Mouse (Mus musculus): Measurements from ENCODE around the gene Rd3l.

Gene Rd3l

DNA sequence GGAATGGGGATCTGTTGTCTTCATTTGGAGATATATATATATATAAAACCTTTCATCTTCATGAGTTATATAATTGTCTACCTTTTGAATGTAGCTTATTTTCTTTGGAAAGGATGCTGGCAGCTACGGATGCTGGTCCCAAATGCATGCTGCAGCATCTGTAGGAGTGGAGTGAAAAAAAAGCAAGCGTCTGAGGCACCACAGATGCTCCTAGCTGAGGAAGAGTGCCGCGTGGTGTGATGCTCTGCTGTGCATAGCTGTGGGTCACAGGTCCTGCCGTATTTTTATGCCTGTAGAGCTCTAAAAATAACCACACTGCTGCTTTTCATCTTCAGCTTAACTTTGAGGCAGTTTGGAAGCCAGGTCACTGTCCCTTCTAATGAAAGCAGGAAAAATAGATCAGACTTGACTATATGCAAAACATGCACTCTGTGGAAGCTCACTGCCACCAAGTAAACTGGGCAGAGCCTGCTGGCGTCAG is at the start of gene Rd3l:
TSS of gene Rd3l (minus strand) at position 431 of the 481 bp plus-strand sequence.
- in situ Hi-C loops (cut with MboI), result no loop called here

DNA sequence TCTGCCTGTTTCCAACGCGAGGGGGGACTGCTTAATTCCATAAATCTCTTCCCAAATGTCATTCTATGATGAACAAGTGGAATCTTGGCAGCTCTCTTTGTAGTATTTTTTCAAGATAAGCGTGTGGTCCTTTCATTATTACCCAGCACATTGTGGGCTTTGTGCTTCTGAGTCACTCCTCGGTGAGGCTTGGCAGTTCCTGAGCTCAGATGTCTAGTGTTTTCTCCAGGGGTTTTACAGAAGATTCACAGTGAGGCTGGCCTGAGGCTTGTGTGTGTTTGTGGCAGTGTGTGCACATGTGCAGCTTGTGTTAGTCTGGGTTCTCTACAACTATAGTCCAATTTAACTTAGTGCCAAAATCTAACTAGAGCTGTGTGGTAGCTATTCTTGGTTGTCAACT is 46.3 kb upstream of the Rd3l start:
- in situ Hi-C loops (cut with MboI), result no loop called here

DNA sequence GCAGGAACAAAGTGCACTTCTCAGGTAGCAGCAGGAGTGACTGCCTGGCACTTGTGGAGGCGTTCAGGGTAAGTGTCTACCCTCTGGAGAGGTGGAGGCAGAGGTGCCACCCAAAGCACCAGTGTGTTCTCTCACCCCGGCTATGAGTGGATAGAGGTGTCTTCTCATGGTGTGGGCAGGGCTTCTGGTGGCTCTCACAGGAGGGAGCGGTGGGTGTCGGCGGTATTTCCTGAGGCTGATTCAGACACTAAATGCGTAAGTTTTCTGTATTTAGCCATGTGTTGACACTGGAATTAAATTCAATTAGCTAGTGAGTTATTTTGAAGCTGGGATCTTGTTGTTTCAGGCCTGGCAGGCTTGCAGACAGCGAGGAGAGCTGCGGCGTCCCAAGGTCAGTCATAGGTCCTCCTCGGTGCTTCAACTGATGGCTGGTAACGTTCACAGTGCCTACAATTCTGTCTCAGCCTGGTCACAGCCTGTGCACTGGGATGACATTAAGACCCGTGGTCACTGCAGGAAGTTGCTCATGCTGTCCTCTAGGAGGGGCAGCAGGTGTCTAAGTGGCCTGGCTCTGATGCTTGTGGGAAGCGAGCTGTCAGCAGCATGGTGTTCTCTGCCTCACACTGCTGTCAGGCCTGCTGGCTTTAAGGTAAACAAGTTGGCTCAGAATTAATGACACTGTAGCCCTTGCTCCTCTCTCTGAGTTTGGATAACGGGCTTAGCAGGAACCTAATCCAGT is 45.0 kb upstream of the Rd3l start:
- in situ Hi-C loops (cut with MboI), result no loop called here

DNA sequence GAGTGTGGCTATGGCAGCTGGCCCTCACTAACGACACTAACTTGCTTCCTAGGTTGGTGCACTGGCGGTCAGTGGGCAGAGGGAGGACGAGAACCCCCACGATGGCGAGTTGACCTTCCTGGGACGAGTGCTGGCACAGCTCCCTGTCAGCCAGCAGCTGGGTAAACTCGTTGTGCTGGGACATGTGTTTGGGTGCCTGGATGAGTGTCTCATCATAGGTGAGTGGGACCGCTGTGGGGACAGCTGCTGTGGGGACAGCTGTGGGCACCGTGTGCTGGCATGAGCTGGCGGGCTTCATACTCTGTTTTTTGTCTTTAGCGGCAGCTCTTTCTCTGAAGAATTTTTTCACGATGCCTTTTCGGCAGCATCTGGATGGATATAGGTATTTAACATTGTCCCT is 44.3 kb upstream of the Rd3l start:
- in situ Hi-C loops (cut with MboI), result no loop called here

DNA sequence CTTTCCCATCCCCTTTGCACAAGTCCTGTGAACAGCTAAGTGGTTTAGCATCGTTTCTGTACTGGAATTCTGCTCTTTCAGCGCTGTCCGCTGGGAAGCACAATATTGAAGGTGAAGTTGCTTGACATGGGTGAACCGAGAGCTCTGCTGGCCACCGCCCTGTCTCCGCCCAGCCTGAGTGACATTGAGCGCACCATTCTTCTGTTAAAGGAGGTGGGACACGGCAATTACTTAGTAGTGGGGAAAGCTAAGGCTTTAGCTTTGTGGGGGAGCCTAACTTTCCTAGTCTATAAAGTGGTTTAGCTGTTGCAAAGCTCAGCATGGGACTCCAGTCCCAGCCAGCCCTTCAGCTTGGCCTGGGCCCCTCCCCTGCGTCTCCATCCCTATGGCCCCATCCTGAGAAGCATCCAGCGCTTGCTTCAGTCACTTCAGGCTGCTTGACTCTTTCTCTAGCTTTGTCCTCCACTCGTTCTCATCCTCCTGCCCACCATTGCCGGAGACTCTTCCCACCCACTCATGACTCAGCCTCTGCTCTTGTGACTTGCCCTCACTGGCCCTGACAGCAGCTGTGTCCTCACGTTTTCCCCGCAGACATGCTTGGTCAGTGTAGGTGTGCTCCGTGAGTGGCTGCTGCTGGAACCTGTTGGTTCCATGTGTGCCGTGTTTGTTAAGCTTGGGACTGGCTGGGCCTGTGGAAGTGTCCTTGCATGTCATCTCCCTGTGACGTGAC is 43.6 kb upstream of the Rd3l start:
- in situ Hi-C loops (cut with MboI), result no loop called here

DNA sequence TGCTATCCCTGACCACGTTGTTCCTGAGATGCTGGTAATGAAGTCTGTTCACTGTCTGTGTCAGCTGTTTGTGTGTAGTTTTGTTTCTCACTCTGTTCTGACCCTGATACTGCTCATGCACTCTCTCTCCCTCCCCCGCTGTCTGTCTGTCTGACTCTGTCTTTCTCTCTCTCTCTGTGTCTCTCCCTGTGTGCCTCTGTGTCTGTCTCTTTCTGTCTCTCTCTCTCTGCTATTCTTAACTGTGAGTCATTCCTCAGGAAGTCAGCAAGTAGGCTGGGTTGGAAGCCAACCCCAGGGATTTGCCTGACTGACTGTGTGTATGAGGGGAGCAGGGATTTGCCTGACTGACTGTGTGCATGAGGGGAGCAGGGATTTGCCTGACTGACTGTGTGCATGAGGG is 42.2 kb upstream of the Rd3l start:
- in situ Hi-C loops (cut with MboI), result no loop called here

DNA sequence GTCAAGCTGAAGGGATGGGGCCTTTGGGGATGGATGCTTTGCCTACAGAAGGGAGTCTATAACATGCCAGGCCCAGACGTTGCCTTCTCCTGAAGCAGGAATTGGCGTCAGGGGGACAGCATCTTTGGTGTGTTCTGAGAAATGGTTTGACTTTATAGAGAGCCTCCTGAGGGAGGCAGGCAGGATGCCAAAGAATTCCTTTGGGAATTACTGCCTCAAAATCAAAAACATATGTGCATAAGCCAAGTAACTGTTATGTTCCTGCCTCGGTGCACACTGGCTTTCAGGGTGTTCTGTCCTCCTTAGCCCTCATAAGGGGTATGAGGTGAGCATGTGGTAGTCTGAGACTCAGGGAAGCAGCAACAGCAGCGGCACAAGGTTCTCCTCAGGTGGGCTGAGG is 35.2 kb upstream of the Rd3l start:
- in situ Hi-C loops (cut with MboI), result no loop called here

DNA sequence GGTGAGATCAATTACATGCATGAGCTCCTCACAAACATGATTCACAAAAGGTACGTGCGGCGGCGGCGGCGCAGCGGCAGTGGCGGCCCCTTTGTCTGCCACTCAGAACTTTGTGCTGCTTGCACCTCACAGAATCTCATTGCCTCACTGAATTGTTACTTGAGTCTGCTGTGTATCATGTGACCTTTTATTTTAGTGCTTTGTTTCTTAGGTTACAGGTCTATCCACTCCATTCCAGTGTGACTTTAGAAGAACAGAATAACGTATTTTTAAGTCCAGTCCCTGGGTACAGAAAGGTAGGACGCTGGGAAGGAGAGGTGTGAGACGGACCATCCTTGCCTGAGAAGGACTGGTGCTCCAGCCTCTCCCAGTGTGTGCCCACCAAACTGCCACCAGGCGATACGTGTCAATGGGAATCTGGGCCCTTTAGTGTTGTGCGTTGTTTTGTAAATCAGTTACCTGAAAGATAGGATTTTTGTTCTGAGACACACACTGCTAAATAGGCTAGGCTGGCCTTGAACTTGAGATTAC is 32.2 kb upstream of the Rd3l start:
- in situ Hi-C loops (cut with MboI), result no loop called here

DNA sequence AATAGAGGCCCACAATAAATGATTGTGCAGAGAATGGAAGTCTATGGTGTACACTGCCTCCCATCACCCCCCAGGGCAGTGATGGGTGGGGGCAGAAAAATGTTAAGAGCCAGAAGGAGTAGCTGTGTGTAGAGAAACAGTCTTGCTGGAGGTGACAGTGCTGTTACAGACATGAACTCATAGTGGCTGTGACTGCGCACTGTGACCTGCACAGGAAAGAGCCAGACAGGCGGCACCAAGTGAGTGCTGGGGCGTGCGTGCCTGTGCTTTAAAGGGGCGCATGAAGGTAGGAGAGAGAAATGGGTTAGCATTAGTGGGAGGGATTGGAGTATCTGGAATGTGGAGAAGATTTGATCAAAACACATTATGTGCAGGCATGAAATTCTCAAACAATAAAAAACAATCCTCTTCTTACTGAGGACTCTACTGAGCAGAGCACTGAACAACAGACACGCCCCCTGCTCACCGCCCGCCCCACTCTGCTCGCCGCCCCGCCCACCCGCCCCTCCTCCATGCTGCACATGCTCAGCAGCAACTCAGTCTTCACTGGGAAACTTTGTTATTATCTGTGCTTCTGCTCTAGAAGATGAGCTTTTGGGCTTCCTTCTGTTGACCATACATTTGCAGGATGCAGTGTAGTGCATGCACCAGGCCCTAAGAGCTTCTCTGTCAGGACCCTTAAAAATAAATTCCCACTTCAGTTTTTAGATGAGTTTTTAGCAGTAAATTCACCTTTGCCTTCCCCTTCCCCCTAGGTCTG is 31.6 kb upstream of the Rd3l start:
- in situ Hi-C loops (cut with MboI), result no loop called here

DNA sequence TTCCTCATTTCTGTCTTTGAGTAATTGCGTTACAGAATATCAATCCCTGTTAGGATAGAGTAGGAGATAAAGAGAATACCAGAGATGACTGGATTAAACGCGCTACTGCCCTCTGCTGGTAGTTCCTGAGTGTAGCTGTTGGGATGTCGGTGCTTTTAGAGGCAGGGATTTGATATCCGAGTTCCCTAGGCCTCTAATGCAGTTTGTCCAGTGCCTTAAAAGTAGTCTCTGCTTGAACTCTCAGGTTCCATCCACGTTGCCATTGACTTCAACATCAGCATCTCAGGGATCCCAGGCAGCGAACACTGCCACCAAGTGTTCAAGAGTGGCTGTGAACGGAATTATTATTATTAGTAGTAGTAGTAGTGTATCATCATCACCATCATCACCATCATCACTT is 20.1 kb upstream of the Rd3l start:
- in situ Hi-C loops (cut with MboI), result no loop called here

DNA sequence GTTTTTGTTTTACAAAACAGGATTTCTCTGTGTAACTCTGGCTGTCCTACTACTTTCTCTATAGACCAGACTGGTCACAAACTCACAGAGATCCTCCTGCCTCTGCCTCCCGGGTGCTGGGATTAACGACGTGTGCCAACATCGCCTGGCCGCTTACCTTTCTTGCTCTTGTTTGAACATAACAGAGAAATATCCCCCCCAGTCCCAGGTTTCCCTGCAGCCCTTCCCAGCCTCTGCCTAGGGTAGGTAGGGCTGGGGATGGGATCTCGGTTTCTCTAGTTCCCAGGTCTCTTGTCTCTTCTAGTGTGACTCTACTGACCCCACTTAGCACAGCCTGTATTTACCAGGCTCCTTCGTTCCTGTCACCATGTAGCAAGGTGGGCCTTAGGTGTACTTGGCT is 18.6 kb upstream of the Rd3l start:
- in situ Hi-C loops (cut with MboI), result no loop called here

DNA sequence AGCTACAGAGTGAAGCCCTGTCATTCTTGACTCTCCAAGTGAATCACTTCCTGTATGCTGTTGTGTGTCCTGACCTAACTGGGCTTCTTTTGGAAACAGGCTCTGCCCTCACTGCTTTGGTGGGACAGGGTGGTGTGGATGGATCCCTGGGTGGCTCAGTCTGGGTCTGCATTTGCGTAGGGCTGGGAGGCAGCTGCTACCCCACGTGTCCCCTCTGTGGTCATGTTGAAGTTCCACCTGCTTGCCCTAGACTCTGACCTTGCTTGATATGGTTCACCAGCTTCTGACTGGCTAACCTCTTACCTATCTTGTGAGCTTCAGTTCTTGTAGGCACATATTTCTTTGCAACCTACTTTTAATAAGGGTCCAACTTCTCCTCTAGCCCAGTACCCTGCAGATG is 14.0 kb upstream of the Rd3l start:
- in situ Hi-C loops (cut with MboI), result no loop called here

DNA sequence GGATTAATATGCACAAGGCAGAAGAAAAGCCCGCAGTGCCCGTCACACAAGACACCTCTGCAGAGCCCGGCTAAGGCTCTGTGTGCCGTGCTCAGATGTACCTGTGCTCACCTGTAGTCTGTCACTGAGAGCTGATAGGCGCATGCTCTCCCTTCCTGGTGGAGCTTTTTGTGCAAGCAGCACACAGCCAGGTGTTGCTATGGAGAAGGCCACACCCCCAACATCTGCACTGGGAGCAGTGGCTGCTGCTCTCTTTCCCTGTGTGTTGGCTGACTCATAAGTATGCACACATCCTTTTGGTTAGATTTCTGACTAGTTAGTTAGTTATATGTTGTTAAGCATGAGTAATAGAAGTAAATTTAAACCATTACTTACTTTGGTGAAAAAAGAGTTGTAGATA is 11.5 kb upstream of the Rd3l start:
- in situ Hi-C loops (cut with MboI), result no loop called here

DNA sequence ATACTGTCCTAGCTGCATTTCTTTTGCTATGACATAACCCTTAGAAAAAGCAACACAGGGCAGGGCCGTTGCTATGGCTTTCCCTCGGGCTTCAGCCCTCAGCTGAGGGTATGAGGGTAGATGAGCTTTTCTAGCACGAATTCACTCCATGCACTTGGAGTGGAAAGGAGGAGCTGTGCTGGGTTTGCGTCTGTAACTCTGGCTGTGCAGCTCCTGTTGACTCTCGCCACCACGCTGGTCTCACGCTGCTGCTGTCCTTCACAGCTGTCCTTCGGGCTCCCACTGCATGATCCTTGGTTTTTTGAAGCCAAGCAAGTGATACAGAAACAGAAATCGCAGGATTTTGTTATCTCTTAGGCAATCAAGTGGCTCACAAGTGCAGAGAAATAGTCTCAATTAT is 5.6 kb upstream of the Rd3l start:
- in situ Hi-C loops (cut with MboI), result no loop called here

DNA sequence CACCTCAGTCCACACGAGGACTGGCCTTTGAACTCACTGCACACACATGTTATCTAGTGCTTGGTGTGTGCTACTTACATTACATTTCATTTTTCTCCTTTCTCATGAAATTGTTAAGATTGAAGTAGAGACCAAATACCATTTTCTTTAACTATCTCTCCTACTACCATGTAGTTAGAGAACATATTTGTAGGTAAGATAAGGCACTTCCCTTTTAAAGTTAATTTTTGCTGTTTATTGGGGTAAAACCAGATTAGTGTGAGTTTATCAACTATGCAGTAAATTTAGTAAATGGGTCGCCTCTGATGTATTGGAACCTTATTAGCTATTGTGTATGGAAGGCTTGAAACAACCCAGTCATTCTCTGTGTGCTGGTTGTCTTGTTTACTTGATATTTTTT is 2.0 kb upstream of the Rd3l start:
- in situ Hi-C loops (cut with MboI), result no loop called here

DNA sequence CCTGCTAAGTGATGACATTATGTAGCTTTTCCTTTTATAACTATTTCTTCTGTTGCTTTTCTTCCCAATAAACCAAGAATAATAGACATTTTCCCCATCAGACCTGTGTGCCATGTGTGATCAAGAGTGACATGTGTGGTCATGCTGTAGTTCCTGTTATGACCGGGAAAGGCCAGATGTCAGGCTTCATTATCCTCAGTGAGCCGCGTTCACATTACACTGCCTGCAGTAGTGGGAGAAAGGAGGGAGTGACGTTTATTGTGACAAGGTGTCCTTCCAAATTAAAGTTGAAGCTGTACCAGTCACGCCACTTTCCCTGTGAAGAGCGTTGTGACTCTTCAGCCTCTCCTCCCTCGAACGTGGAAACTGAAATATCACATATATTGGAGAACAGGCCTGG is 714 bp upstream of the Rd3l start:
- in situ Hi-C loops (cut with MboI), result no loop called here

DNA sequence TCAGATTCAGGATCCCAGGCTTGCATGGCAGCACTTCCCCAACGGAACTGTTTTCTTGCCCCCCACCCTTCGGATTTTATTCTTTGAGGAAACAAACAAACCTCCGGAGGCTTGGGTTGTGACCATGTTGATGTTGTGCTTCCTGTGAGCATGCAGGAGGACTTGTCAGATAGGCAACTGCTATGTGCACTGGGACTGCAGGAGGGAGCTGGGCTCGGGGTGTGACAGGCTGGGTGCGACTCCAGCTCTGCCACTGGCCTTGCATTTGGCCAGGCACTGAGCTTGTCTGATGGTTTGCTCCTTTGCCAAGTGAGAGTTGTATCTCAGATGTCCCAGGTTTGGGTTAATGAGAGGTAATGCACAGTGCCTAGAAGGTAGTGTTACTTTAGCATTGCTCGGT is 2.8 kb downstream of the Rd3l start:
- in situ Hi-C loops (cut with MboI), result no loop called here

DNA sequence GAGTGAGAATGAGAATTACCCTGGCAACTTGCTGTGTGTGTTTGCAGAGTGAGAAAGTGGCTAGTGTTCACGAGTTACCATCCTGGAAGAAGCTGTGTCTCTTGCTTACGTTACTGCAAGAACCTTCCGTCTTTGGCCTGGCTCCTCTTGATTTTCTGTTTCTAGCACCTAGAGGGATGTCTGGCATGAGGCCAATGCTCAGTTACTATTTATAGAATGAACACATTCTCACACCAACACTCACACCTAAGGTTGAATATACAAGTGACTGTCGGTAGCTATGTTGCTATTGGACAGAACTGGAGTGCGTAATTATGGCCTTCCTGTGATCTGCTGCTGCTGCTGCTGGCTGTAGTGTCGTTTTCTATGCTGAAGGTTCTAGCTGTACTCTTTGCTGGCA is 4.0 kb downstream of the Rd3l start:
- in situ Hi-C loops (cut with MboI), result no loop called here

DNA sequence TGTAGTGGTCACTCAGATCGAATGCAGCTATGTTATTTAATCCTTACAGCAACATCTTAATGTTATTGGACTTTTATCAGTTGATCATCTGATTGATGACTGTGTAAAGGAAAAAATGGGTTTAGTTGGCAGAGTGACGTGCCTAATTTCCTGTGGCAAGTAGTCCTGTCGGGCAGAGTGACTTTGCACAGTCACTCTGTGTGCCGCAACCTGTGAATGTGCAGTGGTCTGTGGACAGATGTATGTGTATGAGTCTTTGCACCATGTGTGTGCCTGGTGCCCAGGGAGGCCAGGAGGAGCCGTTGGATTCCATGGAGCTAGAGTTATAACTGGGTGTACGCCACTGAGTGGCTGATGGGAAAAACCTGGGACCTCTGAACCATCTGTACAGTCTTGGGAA is 6.5 kb downstream of the Rd3l start:
- in situ Hi-C loops (cut with MboI), result no loop called here

DNA sequence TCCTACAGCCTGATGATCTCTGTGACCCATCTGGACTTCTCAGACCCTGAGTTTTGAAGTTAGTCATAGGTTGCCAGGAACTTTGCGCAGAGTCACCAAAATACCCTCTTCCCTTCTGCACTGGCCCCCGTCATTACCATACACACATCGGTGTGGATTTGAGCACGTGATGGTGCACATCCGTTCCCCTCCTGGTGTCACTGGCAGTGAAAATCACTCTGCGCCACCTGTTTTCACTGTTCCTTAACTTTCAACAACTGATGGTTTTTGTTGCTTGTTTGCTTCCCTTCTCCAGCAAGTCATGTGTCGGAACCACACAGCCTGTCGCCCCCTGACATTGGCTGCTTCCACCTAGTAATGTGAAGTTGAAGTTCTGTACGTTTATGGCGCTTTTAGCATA is 8.6 kb downstream of the Rd3l start:
- in situ Hi-C loops (cut with MboI), result no loop called here

DNA sequence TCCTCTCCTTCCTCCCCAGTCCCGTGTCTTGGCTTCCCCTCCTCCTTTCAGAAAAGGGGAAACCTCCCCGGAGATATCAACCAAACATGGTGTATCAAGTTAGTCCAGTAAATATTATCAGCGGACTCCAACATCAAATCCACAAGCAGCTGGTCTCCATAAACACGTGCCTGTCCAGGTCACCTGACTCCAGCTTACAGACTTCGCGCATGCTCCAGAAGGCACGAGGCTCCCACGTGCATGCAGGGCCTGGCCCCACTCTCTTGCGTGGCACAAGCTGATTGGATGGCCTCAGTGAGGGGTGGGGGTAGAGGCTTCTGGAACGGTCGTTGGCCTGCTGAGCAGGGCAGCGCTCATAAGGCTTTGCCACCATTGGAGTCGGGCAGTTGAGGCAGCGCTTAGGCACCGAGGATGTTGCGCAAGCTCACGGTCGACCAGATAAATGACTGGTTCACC is 9.9 kb downstream of the Rd3l start, which contains the start of gene Tdrd9:
TSS of gene Tdrd9 (plus strand) at position 329 of the 456 bp plus-strand sequence.
- in situ Hi-C loops (cut with MboI), result no loop called here

DNA sequence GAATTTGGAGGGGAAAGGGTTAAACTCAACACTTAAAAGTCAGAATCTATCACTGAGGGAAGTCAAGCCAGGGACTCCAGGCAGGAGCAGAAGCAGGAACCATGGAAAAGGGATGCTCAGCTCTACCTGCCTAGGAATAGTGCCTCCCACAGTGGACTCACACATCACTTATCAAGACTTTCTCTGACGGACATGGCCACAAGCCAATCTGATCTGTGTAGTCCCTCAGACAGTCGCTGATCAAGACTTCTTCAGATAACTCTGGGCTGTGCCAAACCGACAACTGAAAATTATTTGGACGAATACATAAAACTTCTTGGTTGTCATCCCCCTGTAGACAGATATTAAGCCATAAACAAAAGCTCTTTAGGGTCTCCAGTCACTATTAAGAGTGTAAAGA is 11.0 kb downstream of the Rd3l start:
- in situ Hi-C loops (cut with MboI), result no loop called here
